Mouse (Mus musculus) intestine, embryonic 16.5 days (tissue): ENCODE data around the gene Mef2d. TPM values are rescaled to one million over a fixed set of nuclear protein-coding genes. Genes with fewer than 3 reads are reported as not detected.

ENCODE experiments used
- ATAC-seq: fragments of 200-750 bp; cut with Nextera tagmentation; 2 replicates; pipeline ENCODE4 v1.8.0; 2017; ENCODE audit warnings: moderate TSS enrichment, moderate library complexity
- H3K27ac ChIP-seq: fragments of 300-500 bp; sonication (generic); 2 replicates; pipeline ENCODE4 v1.5.1; 2014; ENCODE audit warnings: mild to moderate bottlenecking, low read length
- H3K27me3 ChIP-seq: fragments of 300-500 bp; sonication (generic); replicated peaks from 2 replicates; pipeline ENCODE4 v1.6.1; 2014; ENCODE audit warnings: low read length, control low read depth, mixed read lengths; ENCODE audit not compliant: control insufficient read depth, insufficient read depth
- H3K36me3 ChIP-seq: fragments of 300-500 bp; sonication (generic); 2 replicates; pipeline ENCODE4 v1.6.1; 2014; ENCODE audit warnings: low read length, control low read depth; ENCODE audit not compliant: control insufficient read depth, insufficient read depth
- H3K4me1 ChIP-seq: fragments of 300-500 bp; sonication (generic); 2 replicates; pipeline ENCODE4 v1.6.1; 2014; ENCODE audit warnings: low read length, control low read depth, mixed read lengths; ENCODE audit not compliant: control insufficient read depth, insufficient read depth
- H3K4me2 ChIP-seq: fragments of 300-500 bp; sonication (generic); 2 replicates; pipeline ENCODE4 v1.6.1; 2014; ENCODE audit warnings: low read depth, low read length, control low read depth
- H3K4me3 ChIP-seq: fragments of 300-500 bp; sonication (generic); 2 replicates; pipeline ENCODE4 v1.5.1; 2014; ENCODE audit warnings: mild to moderate bottlenecking, low read length
- H3K9ac ChIP-seq: fragments of 300-500 bp; sonication (generic); 2 replicates; pipeline ENCODE4 v1.6.1; 2014; ENCODE audit warnings: low read depth, low read length
- H3K9me3 ChIP-seq: fragments of 300-500 bp; sonication (generic); 2 replicates; pipeline ENCODE4 v1.6.1; 2016; ENCODE audit warnings: low read length, control low read depth; ENCODE audit not compliant: control insufficient read depth
- WGBS: fragments of 180-500 bp; shearing (Covaris S2); extraction: QIAGEN DNeasy Blood & Tissue Kit; methylation state at CpG from one replicate; pipeline ENCODE4 v1.1.7; 2014; 5-methylcytosine and 5-hydroxymethylcytosine counted together
- polyA plus RNA-seq: library from polyadenylated mRNA; unstranded; fragments of >200 nt; fragmentation: Nextera tagmentation; extraction: Ambion mirVana; gene quantifications from 2 replicates; pipeline ENCODE4 v1.2.1, GENCODE M21; 2015

Mef2d gene
- polyA plus RNA-seq, 1 experiment from 2014 or later: 13.7 TPM

DNA sequence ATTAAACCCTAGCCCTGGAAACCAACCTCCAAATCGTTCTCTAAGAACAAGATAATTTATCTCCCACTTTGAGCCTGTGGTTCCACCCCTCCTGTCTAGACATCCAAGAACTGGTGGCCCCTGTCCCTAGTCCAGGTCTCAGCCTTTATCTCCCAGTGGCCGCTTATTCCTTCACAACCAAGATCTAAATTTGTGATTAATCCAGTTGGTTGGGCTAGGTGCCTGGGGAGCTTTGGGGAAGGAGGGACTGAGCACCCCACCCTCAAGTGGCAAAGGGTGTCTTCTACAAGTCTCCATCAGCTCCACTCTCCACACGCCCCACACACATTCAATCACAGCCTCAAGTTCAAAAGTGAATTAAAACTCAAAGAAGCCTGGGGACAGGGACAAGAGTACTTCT is 64.3 kb downstream of the Mef2d start:
- no peaks in the 10 kb centered on the region for H3K4me1 ChIP-seq
- H3K27ac ChIP-seq: no peak overlapping the region
- no peak overlapping the region for H3K9ac ChIP-seq
- 8% methylated on average over 3 of the region's 3 CpGs for WGBS
- H3K27me3 ChIP-seq: peaks cover 93% of the 10 kb centered on the region
- no peaks in the 10 kb centered on the region for H3K9me3 ChIP-seq
- H3K4me3 ChIP-seq: no peak overlapping the region
- H3K36me3 ChIP-seq: no peaks in the 10 kb centered on the region
- no peak overlapping the region for H3K4me2 ChIP-seq
- no peak for ATAC-seq

- H3K4me3 ChIP-seq: no peak overlapping the region
- peaks cover 93% of the 10 kb centered on the region for H3K27me3 ChIP-seq
- no peak for ATAC-seq
- H3K27ac ChIP-seq: no peak overlapping the region
- no peak overlapping the region for H3K4me2 ChIP-seq
- no peaks in the 10 kb centered on the region for H3K4me1 ChIP-seq
- no peak overlapping the region for H3K9ac ChIP-seq
- H3K9me3 ChIP-seq: no peaks in the 10 kb centered on the region
- WGBS: 1% methylated on average over 14 of the region's 14 CpGs
- H3K36me3 ChIP-seq: no peaks in the 10 kb centered on the region
These were observed 64.8 kb downstream of the Mef2d start for GRCm38 (mm10) chr3:88206901-88207371.

DNA sequence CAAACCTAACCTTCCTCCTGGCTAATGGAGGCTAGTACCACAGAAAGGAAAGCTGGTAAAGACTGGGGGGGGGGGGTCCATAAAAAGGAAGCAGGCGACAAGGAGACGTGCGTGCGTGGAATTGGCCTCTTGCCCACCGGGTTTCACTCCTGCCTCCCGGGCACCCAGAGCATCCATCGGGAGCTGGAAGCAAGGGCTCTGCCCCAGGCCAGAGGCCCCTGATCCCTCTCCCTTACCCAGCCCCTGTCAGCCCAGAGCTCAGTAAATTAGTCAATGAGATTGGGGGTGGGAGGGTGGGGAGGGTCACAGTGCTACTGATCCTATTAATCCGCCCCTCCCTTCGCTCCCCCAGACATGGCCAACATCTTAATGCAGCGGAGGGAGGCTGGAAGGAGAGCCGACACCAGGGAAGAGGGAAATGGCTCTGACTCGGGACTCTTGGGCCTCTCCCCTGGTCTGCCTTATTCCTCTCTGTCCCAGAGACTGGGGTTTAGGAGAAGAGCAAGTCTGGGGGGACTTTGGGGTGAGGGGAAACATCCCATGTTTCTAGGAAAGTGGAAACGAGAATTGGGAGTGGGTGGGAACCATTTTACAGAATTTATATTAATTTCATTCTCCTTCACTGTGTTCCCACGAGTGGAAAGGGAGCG is 65.4 kb downstream of the Mef2d start:
- Histone ChIP-seq H3K4me2 (no peak overlapping the region), H3K27me3 (peaks cover 93% of the 10 kb centered on the region), H3K36me3 (no peaks in the 10 kb centered on the region), H3K4me1 (no peaks in the 10 kb centered on the region), H3K9me3 (no peaks in the 10 kb centered on the region), H3K4me3 (no peak overlapping the region), H3K9ac (no peak overlapping the region), H3K27ac (no peak overlapping the region)
- 4% methylated on average over 15 of the region's 15 CpGs for WGBS
- no peak for ATAC-seq

DNA sequence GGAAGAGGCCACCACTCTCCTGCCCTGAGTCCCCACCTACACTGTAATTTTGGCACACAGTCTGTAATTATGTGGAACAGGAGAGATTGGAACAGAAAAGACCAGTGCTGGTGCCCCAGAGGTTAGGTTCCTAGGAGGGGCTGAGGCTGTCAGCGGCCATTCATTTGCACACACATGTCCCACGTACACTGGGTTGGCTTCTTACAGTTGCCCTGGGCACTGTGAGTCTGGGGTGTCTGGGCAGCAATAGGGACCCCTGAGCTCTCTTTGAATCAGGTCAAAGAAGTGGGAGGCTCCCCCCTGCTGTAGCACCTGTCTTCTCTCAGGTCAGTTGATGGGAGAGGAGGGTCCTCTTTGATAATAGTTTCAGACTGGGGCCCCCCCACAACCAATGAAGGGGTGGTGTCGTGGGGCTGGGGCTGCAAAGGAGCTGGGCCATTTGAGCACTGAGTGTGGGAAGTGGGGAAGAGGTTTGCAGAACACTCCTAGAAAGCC is 66.1 kb downstream of the Mef2d start:
- Histone ChIP-seq H3K9ac (no peak overlapping the region), H3K4me3 (no peak overlapping the region), H3K36me3 (no peaks in the 10 kb centered on the region), H3K9me3 (no peaks in the 10 kb centered on the region), H3K27me3 (peaks cover 92% of the 10 kb centered on the region), H3K4me2 (no peak overlapping the region), H3K27ac (no peak overlapping the region), H3K4me1 (no peaks in the 10 kb centered on the region)
- WGBS: 13% methylated on average over 3 of the region's 3 CpGs
- no peak for ATAC-seq

DNA sequence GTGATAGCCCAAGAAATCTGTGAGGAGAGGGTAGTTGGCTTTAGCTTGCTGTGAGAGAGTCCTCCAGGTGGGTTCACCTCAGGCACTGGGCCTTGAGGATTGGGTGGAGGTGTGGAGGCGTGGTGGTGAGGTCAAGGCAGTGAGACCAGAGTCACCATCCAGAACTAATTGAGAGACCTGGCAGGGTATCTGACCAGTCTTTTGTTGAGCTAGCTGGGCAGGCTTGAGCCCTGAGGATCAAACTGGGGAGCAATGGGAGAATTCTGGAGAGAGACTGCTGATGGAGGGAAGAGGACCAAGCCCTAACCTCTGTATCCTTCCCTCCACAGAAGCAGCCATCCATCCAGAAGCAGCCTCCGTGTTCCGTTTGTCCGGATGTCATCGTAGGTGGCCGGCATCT is 67.1 kb downstream of the Mef2d start:
- H3K27me3 ChIP-seq: peaks cover 93% of the 10 kb centered on the region
- H3K4me1 ChIP-seq: peaks cover under 1% of the 10 kb centered on the region; the same call in 1 of the 2 replicates
- 1% methylated on average over 6 of the region's 6 CpGs for WGBS

DNA sequence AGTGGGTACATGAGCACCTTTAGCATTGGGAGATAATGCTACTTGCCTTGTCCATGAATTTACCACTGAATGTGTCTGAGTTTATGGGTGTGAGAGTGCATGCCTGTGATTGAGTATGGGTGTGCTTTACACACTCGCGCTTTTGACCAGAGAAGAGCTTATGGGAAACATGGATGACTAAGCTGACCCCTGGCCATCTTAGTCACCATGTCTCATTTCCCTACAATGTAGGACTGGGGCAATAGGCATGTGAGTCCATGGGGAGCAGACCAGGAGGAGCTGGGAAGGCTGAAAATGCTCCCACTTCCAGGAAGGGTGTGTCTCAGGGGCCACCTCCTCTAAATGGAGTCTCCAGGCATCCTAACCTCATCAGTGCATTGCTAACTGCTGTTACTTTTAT is 67.9 kb downstream of the Mef2d start:
- Histone ChIP-seq H3K27ac (no peak overlapping the region), H3K4me3 (no peak overlapping the region), H3K4me1 (peaks cover 8% of the 10 kb centered on the region), H3K9me3 (no peaks in the 10 kb centered on the region), H3K36me3 (no peaks in the 10 kb centered on the region), H3K4me2 (no peak overlapping the region), H3K9ac (no peak overlapping the region), H3K27me3 (peaks cover 93% of the 10 kb centered on the region)
- ATAC-seq: no peak
- 31% methylated on average over 2 of the region's 2 CpGs for WGBS

More for the DNA sequence above, 67.1 kb downstream of the Mef2d start:
- Histone ChIP-seq H3K9me3 (no peaks in the 10 kb centered on the region), H3K27ac (no peak overlapping the region), H3K36me3 (no peaks in the 10 kb centered on the region), H3K4me2 (no peak overlapping the region), H3K9ac (no peak overlapping the region), H3K4me3 (no peak overlapping the region)
- ATAC-seq: no peak

DNA sequence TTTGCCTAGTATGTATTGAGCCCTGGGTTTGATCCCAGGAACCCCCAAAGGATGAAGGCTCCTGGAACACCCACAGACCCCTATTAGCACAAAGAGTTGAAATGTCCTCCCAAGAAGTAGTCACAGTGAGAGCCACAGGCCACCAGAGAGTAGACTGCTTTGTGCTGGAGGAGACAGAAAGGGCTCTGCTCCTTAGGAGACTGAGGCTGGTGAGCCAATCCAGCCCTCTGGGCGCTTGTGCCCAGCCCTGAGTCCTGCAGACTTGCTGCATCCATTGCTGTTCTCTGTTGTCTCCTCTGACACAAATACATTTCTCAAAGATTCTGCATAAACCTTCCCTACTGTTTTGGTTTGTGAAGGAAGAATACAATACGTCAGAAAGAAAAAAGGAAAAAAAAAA is 68.7 kb downstream of the Mef2d start:
- no peak overlapping the region for H3K9ac ChIP-seq
- H3K4me2 ChIP-seq: no peak overlapping the region
- no peaks in the 10 kb centered on the region for H3K36me3 ChIP-seq
- H3K9me3 ChIP-seq: no peaks in the 10 kb centered on the region
- H3K4me3 ChIP-seq: no peak overlapping the region
- no peak for ATAC-seq
- H3K27ac ChIP-seq: no peak overlapping the region
- 18% methylated on average over 2 of the region's 2 CpGs for WGBS
- H3K4me1 ChIP-seq: peaks cover 15% of the 10 kb centered on the region
- H3K27me3 ChIP-seq: peaks cover 94% of the 10 kb centered on the region

- H3K36me3 ChIP-seq: no peaks in the 10 kb centered on the region
- 0% methylated on average over 1 of the region's 1 CpGs for WGBS
- no peak overlapping the region for H3K4me3 ChIP-seq
- H3K4me1 ChIP-seq: peaks cover 15% of the 10 kb centered on the region
- no peak overlapping the region for H3K27ac ChIP-seq
- no peak for ATAC-seq
- H3K4me2 ChIP-seq: no peak overlapping the region
- H3K27me3 ChIP-seq: peaks cover 95% of the 10 kb centered on the region
- no peaks in the 10 kb centered on the region for H3K9me3 ChIP-seq
- H3K9ac ChIP-seq: no peak overlapping the region
These were observed 70.2 kb downstream of the Mef2d start for GRCm38 (mm10) chr3:88212356-88212755.

- no peaks in the 10 kb centered on the region for H3K36me3 ChIP-seq
- no peak overlapping the region for H3K27ac ChIP-seq
- H3K27me3 ChIP-seq: peaks cover 94% of the 10 kb centered on the region
- no peak overlapping the region for H3K4me2 ChIP-seq
- H3K4me3 ChIP-seq: no peak overlapping the region
- H3K9ac ChIP-seq: no peak overlapping the region
- H3K9me3 ChIP-seq: no peaks in the 10 kb centered on the region
- peaks cover 15% of the 10 kb centered on the region for H3K4me1 ChIP-seq
- no peak for ATAC-seq
- 3% methylated on average over 2 of the region's 2 CpGs for WGBS
These were observed 70.8 kb downstream of the Mef2d start for GRCm38 (mm10) chr3:88213019-88213418.
